Mouse (Mus musculus): ENCODE results near the gene Bach2. TPM values are rescaled to one million over a fixed set of nuclear protein-coding genes. Genes with fewer than 3 reads are reported as not detected.

Bach2 gene
- polyA plus RNA-seq, 1 experiment from 2014 or later: 18.8 TPM

DNA sequence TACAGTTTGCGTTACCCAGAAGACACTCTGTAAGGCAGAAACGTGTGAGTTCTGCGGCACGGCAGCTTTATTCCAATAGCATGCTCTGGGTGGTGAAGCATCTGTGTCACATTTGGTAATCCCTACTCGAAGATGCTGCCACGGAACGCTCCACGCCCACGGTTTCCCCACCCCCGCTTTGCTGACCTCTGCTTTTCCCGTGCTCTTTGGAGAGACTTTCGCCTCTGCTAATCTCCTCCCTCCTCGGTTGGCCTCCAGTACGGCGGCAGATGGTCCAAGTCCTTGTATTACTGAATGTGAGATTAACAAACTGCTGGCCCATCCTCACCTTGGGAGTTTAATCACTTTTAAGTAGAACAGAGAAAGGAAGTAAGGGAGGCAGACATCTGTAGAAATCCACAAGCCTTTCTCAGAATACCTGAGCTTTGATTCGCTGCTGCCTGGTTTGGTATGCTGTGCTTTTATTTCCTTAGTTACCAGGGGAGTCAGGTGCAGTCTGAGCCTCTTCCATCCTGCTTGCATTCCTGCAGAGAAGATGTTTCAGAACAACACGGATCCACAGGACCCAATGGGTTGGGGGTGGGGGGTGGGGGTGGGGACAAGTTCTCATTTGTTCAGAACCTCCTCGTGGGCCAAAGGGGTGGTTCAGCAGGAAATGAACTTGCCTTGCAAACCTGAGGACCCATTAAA, 242.9 kb downstream of the Bach2 start:
- Histone ChIP-seq H3K36me3 (ENCODE audit: control insufficient read depth, insufficient read depth, low read length) (no peaks in the 10 kb centered on the region), H3K4me1 (ENCODE audit: control insufficient read depth, insufficient read depth, low read length) (peaks cover 61% of the 10 kb centered on the region), H3K9ac (ENCODE audit: low read depth, low read length) (peak overlapping the region; percentile 33; the same call in 1 of the 2 replicates), H3K27ac (ENCODE audit: low read length) (peak overlapping the region; percentile 25), H3K4me2 (ENCODE audit: low read length) (peak overlapping the region; percentile 22), H3K9me3 (replicated peaks; ENCODE audit: control insufficient read depth, low read length, poor library complexity, severe bottlenecking) (no peaks in the 10 kb centered on the region), H3K27me3 (ENCODE audit: control insufficient read depth, insufficient read depth, low read depth, low read length) (no peaks in the 10 kb centered on the region), H3K4me3 (ENCODE audit: low read depth, low read length) (no peak overlapping the region)
- peak; percentile 37; the same call in 1 of the 2 replicates for ATAC-seq
- WGBS: 9% methylated on average over 18 of the region's 18 CpGs

DNA sequence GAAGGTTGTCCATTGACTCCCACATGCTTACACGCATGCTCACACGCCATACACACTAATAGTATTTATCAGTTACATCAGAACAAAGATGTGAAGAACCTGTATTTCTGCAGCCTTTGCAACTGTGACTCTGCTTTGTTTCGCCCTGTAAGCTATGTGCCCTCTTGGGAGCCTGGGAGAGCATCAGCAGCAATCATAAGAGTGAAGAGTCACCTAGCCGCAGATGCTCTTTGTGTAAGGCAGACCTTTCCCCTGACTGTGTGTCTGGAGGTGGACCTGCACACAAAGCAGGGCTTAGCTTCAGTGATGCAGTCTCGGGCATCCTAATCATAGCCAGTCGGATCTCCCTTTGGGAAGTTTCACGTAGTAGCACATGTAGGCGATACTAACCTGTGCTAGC, 243.5 kb downstream of the Bach2 start:
- H3K36me3 ChIP-seq (ENCODE audit: control insufficient read depth, insufficient read depth, low read length): no peaks in the 10 kb centered on the region
- H3K9ac ChIP-seq (ENCODE audit: low read depth, low read length): 0 out of 2 replicates have a peak overlapping the region, but pooled peaks have one; percentile 15
- H3K27ac ChIP-seq (ENCODE audit: low read length): peak overlapping the region; percentile 25
- ATAC-seq: peak; percentile 25; the same call in 1 of the 2 replicates
- H3K27me3 ChIP-seq (ENCODE audit: control insufficient read depth, insufficient read depth, low read depth, low read length): no peaks in the 10 kb centered on the region
- H3K4me2 ChIP-seq (ENCODE audit: low read length): no peak overlapping the region
- H3K4me3 ChIP-seq (ENCODE audit: low read depth, low read length): no peak overlapping the region
- H3K9me3 ChIP-seq (replicated peaks; ENCODE audit: control insufficient read depth, low read length, poor library complexity, severe bottlenecking): no peaks in the 10 kb centered on the region
- 47% methylated on average over 8 of the region's 8 CpGs for WGBS
- peaks cover 67% of the 10 kb centered on the region for H3K4me1 ChIP-seq (ENCODE audit: control insufficient read depth, insufficient read depth, low read length)

DNA sequence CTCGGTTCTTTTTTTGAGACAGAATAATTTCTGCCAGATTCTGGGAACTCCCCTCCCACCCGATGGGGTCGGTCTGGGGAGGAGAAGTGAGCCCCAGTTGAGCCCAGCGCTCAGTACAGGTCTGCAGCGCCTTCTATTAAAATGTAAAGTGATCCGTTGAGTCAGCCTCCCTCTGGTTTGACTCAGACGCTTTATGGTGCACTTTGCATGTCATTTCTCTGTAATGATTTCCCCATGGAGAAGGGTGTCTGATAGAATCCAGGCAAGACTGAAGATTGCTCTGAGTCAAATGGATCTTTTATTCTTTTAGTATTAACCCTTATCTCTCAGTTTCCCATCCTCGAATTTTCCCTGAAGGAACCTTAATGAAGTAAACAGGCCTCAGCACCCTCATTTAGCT, 244.3 kb downstream of the Bach2 start:
- Histone ChIP-seq H3K4me1 (ENCODE audit: control insufficient read depth, insufficient read depth, low read length) (peaks cover 68% of the 10 kb centered on the region), H3K27me3 (ENCODE audit: control insufficient read depth, insufficient read depth, low read depth, low read length) (no peaks in the 10 kb centered on the region), H3K9me3 (replicated peaks; ENCODE audit: control insufficient read depth, low read length, poor library complexity, severe bottlenecking) (no peaks in the 10 kb centered on the region), H3K4me2 (ENCODE audit: low read length) (0 out of 2 replicates have a peak overlapping the region, but pooled peaks have one; percentile 12), H3K36me3 (ENCODE audit: control insufficient read depth, insufficient read depth, low read length) (no peaks in the 10 kb centered on the region), H3K4me3 (ENCODE audit: low read depth, low read length) (no peak overlapping the region), H3K27ac (ENCODE audit: low read length) (peak overlapping the region; percentile 25), H3K9ac (ENCODE audit: low read depth, low read length) (peak overlapping the region; percentile 14; the same call in 1 of the 2 replicates)
- WGBS: 6% methylated on average over 8 of the region's 8 CpGs
- no peak for ATAC-seq

GRCm38 (mm10) chr4:32485848-32486247, 247.2 kb downstream of the Bach2 start:
- Histone ChIP-seq H3K36me3 (ENCODE audit: control insufficient read depth, insufficient read depth, low read length) (no peaks in the 10 kb centered on the region), H3K4me2 (ENCODE audit: low read length) (no peak overlapping the region), H3K9me3 (replicated peaks; ENCODE audit: control insufficient read depth, low read length, poor library complexity, severe bottlenecking) (no peaks in the 10 kb centered on the region), H3K27ac (ENCODE audit: low read length) (no peak overlapping the region), H3K9ac (ENCODE audit: low read depth, low read length) (no peak overlapping the region), H3K4me1 (ENCODE audit: control insufficient read depth, insufficient read depth, low read length) (peaks cover 39% of the 10 kb centered on the region), H3K27me3 (ENCODE audit: control insufficient read depth, insufficient read depth, low read depth, low read length) (no peaks in the 10 kb centered on the region), H3K4me3 (ENCODE audit: low read depth, low read length) (no peak overlapping the region)
- WGBS: 44% methylated on average over 5 of the region's 5 CpGs
- ATAC-seq: no peak

- ATAC-seq: peak; percentile 52; the same call in 1 of the 2 replicates
- 25% methylated on average over 17 of the region's 17 CpGs for WGBS
- no peaks in the 10 kb centered on the region for H3K9me3 ChIP-seq (replicated peaks; ENCODE audit: control insufficient read depth, low read length, poor library complexity, severe bottlenecking)
- peak overlapping the region; percentile 52; the same call in 1 of the 2 replicates for H3K9ac ChIP-seq (ENCODE audit: low read depth, low read length)
- peak overlapping the region; percentile 77 for H3K27ac ChIP-seq (ENCODE audit: low read length)
- peak overlapping the region; percentile 53 for H3K4me2 ChIP-seq (ENCODE audit: low read length)
- peaks cover 29% of the 10 kb centered on the region for H3K4me1 ChIP-seq (ENCODE audit: control insufficient read depth, insufficient read depth, low read length)
- H3K4me3 ChIP-seq (ENCODE audit: low read depth, low read length): peak overlapping the region; percentile 10; the same call in 1 of the 2 replicates
- no peaks in the 10 kb centered on the region for H3K36me3 ChIP-seq (ENCODE audit: control insufficient read depth, insufficient read depth, low read length)
- H3K27me3 ChIP-seq (ENCODE audit: control insufficient read depth, insufficient read depth, low read depth, low read length): no peaks in the 10 kb centered on the region
Observed at GRCm38 (mm10) chr4:32486654-32487398, 248.2 kb downstream of the Bach2 start.

GRCm38 (mm10) chr4:32489186-32489585, 250.6 kb downstream of the Bach2 start:
- Histone ChIP-seq H3K4me2 (ENCODE audit: low read length) (no peak overlapping the region), H3K36me3 (ENCODE audit: control insufficient read depth, insufficient read depth, low read length) (no peaks in the 10 kb centered on the region)
- 90% methylated on average over 1 of the region's 1 CpGs for WGBS

DNA sequence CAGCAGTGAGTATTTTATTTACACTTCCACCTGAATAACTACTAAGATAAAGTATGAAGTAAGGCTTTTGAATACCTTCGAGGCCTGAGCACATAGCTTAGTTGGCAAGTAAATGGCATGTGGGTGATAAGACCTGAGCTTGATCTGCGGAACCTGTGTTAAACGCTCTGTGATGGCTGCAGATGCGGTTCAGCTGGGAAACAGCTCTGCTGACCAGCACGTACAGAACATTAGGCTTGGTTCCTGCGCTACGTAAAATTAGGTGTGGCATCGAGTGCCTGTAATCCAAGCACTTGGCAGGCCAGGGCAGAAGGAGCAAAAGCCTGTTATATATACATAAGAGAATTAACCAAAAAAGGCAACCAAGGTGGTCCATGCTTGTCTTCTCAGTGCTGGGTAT, 252.6 kb downstream of the Bach2 start:
- Histone ChIP-seq H3K27ac (ENCODE audit: low read length) (peak overlapping the region; percentile 42; the same call in 1 of the 2 replicates), H3K4me1 (ENCODE audit: control insufficient read depth, insufficient read depth, low read length) (peaks cover 12% of the 10 kb centered on the region), H3K4me3 (ENCODE audit: low read depth, low read length) (no peak overlapping the region), H3K36me3 (ENCODE audit: control insufficient read depth, insufficient read depth, low read length) (no peaks in the 10 kb centered on the region), H3K9me3 (replicated peaks; ENCODE audit: control insufficient read depth, low read length, poor library complexity, severe bottlenecking) (no peaks in the 10 kb centered on the region), H3K9ac (ENCODE audit: low read depth, low read length) (no peak overlapping the region), H3K27me3 (ENCODE audit: control insufficient read depth, insufficient read depth, low read depth, low read length) (no peaks in the 10 kb centered on the region), H3K4me2 (ENCODE audit: low read length) (no peak overlapping the region)
- no peak for ATAC-seq
- WGBS: 85% methylated on average over 8 of the region's 8 CpGs

More at GRCm38 (mm10) chr4:32489186-32489585, 250.6 kb downstream of the Bach2 start:
- Histone ChIP-seq H3K4me3 (ENCODE audit: low read depth, low read length) (no peak overlapping the region), H3K9ac (ENCODE audit: low read depth, low read length) (no peak overlapping the region), H3K9me3 (replicated peaks; ENCODE audit: control insufficient read depth, low read length, poor library complexity, severe bottlenecking) (no peaks in the 10 kb centered on the region), H3K27me3 (ENCODE audit: control insufficient read depth, insufficient read depth, low read depth, low read length) (no peaks in the 10 kb centered on the region), H3K4me1 (ENCODE audit: control insufficient read depth, insufficient read depth, low read length) (peaks cover 12% of the 10 kb centered on the region), H3K27ac (ENCODE audit: low read length) (no peak overlapping the region)
- ATAC-seq: no peak

DNA sequence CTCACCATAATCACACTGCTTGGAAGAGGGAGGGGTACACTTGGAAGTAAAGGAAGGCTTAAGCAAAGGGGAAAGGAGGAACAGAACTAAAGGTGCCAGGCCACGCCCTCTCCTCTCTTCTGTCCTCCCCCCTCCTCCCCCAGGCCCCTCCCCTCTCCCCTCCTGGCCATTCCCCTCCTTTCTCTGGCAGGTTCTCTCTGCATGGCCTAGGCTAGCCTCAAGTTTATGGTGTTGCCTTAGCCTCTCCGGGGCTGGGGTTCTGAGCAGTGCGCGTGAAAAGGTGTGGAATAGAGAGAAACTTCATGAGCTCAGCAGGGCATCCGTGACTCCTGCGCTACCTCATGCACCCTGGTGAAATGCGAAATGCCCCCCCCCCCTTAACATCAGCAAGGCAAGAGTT, 254.2 kb downstream of the Bach2 start:
- ATAC-seq: no peak
- Histone ChIP-seq H3K9me3 (replicated peaks; ENCODE audit: control insufficient read depth, low read length, poor library complexity, severe bottlenecking) (no peaks in the 10 kb centered on the region), H3K4me1 (ENCODE audit: control insufficient read depth, insufficient read depth, low read length) (no peaks in the 10 kb centered on the region), H3K4me2 (ENCODE audit: low read length) (no peak overlapping the region), H3K27me3 (ENCODE audit: control insufficient read depth, insufficient read depth, low read depth, low read length) (no peaks in the 10 kb centered on the region), H3K4me3 (ENCODE audit: low read depth, low read length) (no peak overlapping the region), H3K36me3 (ENCODE audit: control insufficient read depth, insufficient read depth, low read length) (no peaks in the 10 kb centered on the region), H3K9ac (ENCODE audit: low read depth, low read length) (no peak overlapping the region), H3K27ac (ENCODE audit: low read length) (no peak overlapping the region)
- WGBS: 89% methylated on average over 7 of the region's 7 CpGs

DNA sequence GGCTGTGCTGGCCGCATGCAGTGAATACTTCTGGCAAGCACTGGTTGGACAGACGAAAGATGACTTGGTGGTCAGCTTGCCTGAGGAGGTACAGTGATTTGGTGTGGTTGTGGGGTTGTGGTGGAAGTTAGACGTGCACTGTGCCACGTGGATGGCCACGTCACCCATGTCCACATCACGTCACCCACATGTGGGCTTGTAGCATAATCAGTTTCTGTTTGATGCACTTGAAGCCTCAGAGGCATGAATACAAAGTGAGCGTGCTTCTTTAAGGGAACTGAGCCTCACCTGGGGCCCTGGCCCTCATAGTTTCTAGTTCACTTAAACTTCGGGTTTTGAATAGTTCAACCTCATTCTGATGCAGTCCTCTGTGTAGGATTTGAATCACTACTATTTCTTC, 263.2 kb downstream of the Bach2 start:
- no peaks in the 10 kb centered on the region; the same call in 1 of the 2 replicates for H3K36me3 ChIP-seq (ENCODE audit: control insufficient read depth, insufficient read depth, low read length)
- H3K4me2 ChIP-seq (ENCODE audit: low read length): no peak overlapping the region
- no peak overlapping the region for H3K4me3 ChIP-seq (ENCODE audit: low read depth, low read length)
- no peaks in the 10 kb centered on the region for H3K27me3 ChIP-seq (ENCODE audit: control insufficient read depth, insufficient read depth, low read depth, low read length)
- WGBS: 92% methylated on average over 8 of the region's 8 CpGs
- no peaks in the 10 kb centered on the region for H3K4me1 ChIP-seq (ENCODE audit: control insufficient read depth, insufficient read depth, low read length)
- no peak overlapping the region for H3K27ac ChIP-seq (ENCODE audit: low read length)
- no peaks in the 10 kb centered on the region for H3K9me3 ChIP-seq (replicated peaks; ENCODE audit: control insufficient read depth, low read length, poor library complexity, severe bottlenecking)
- no peak for ATAC-seq
- no peak overlapping the region for H3K9ac ChIP-seq (ENCODE audit: low read depth, low read length)

All from midbrain, embryonic 16.5 days (tissue).